11 mouse cellular contexts compared by ENCODE assay signal in the genomic region with DNA sequence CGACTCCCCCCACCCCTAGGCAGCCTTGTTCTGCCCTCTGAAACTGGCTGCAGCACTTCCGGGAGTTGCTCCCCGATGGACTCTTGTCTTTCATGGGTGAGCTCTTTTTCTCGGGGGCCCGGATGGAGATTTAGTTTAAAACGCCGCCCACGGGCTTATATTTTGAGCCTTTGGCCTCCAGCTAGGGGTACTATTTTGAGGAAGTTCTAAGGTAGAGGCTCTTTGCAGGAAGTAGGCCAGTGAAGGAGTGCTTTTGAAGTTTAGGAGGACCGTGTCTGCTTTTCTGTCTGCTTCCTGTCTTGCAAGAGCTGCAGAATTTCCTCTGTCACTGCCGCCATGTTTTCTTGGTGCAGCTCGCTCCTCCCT. TPM values are rescaled to one million over a fixed set of nuclear protein-coding genes. Genes with fewer than 3 reads are reported as not detected.
A peak's percentile ranks its signal among the peaks of the same experiment; 100 is the strongest.
DNase-seq lines count a peak whose midpoint lies in the region; ATAC-seq and TF ChIP-seq lines count a peak whose summit lies in the region.
"Had no signal": no experiment of that assay in that cellular context is flagged by ENCODE, and none has a peak within 500 bp of the region (broad histone marks: within the 10 kb centered on the region; RNA-seq: fewer than 3 reads in every experiment).

No protein-coding gene starts in this region.

- no peaks in the 10 kb centered on the region for H3K36me3 ChIP-seq in forebrain, embryonic 10.5 days (replicated peaks)
- no peaks in the 10 kb centered on the region for H3K36me3 ChIP-seq in forebrain, embryonic 15.5 days
- no peaks in the 10 kb centered on the region for H3K36me3 ChIP-seq in lung, postnatal 0 days (ENCODE audit: insufficient read depth, low read length)
- no peaks in the 10 kb centered on the region for H3K36me3 ChIP-seq in thymus, adult 2 months (ENCODE audit: control insufficient read depth, insufficient read depth, low read length)
- H3K36me3 ChIP-seq: intestine, embryonic 15.5 days; midbrain, embryonic 13.5 days had no signal

- H3K4me1 ChIP-seq in forebrain, embryonic 10.5 days: peaks cover 37% of the 10 kb centered on the region
- H3K4me1 ChIP-seq in forebrain, embryonic 15.5 days: peaks cover 15% of the 10 kb centered on the region
- H3K4me1 ChIP-seq in lung, postnatal 0 days (ENCODE audit: insufficient read depth, low read depth, low read length): peaks cover 7% of the 10 kb centered on the region; the same call in 1 of the 2 replicates
- H3K4me1 ChIP-seq in thymus, adult 2 months (replicated peaks; ENCODE audit: control insufficient read depth, insufficient read depth, low read length): peaks cover 29% of the 10 kb centered on the region

- peak overlapping the region; percentile 62 for H3K27ac ChIP-seq in forebrain, embryonic 10.5 days
- H3K27ac ChIP-seq in forebrain, embryonic 15.5 days (replicated peaks): no peak overlapping the region
- no peak overlapping the region for H3K27ac ChIP-seq in lung, postnatal 0 days (ENCODE audit: low read length)
- H3K27ac ChIP-seq in thymus, adult 2 months (ENCODE audit: control insufficient read depth, insufficient read depth, low read length): peak overlapping the region; percentile 77
- H3K27ac ChIP-seq: intestine, embryonic 15.5 days had no signal

- ATAC-seq in forebrain, embryonic 15.5 days (replicated peaks): no peak
- ATAC-seq in lung, postnatal 0 days: no peak
- peak; percentile 82 for ATAC-seq in inflammation-experienced regulatory T-cells, adult 6 months
- ATAC-seq: intestine, embryonic 15.5 days; midbrain, embryonic 13.5 days had no signal

- TF ChIP-seq CTCF in lung, postnatal 0 days (IDR thresholded peaks at IDR 0.05): no peak
- TF ChIP-seq CTCF in thymus, adult 2 months (IDR thresholded peaks at IDR 0.05; ENCODE audit: borderline replicate concordance, control insufficient read depth, extremely low read depth, insufficient read depth, low read length, poor library complexity): no peak

- no peak for TF ChIP-seq EP300 in lung, postnatal 0 days (IDR thresholded peaks at IDR 0.05)

- H3K4me2 ChIP-seq in forebrain, embryonic 15.5 days (replicated peaks): no peak overlapping the region
- H3K4me2 ChIP-seq in lung, postnatal 0 days (replicated peaks; ENCODE audit: low read depth, low read length): no peak overlapping the region
- H3K4me2 ChIP-seq: intestine, embryonic 15.5 days; midbrain, embryonic 13.5 days had no signal

- no peak overlapping the region for H3K9ac ChIP-seq in forebrain, embryonic 15.5 days (replicated peaks)
- H3K9ac ChIP-seq in lung, postnatal 0 days (replicated peaks; ENCODE audit: low read depth): no peak overlapping the region
- H3K9ac ChIP-seq: intestine, embryonic 15.5 days; midbrain, embryonic 13.5 days had no signal

- TF ChIP-seq POLR2A in thymus, adult 2 months (IDR thresholded peaks at IDR 0.05; ENCODE audit: control insufficient read depth, extremely low read depth, insufficient read depth, low read length, poor library complexity): no peak

- no peaks in the 10 kb centered on the region for H3K9me3 ChIP-seq in forebrain, embryonic 10.5 days
- H3K9me3 ChIP-seq in forebrain, embryonic 15.5 days: no peaks in the 10 kb centered on the region
- no peaks in the 10 kb centered on the region for H3K9me3 ChIP-seq in lung, postnatal 0 days (ENCODE audit: low read length)
- H3K9me3 ChIP-seq: intestine, embryonic 15.5 days; midbrain, embryonic 13.5 days had no signal

- H3K27me3 ChIP-seq in forebrain, embryonic 10.5 days (ENCODE audit: poor library complexity, severe bottlenecking): peaks cover 16% of the 10 kb centered on the region
- no peaks in the 10 kb centered on the region for H3K27me3 ChIP-seq in forebrain, embryonic 15.5 days
- no peaks in the 10 kb centered on the region for H3K27me3 ChIP-seq in lung, postnatal 0 days (replicated peaks; ENCODE audit: insufficient read depth, low read length)
- no peaks in the 10 kb centered on the region for H3K27me3 ChIP-seq in thymus, adult 2 months (ENCODE audit: control insufficient read depth, insufficient read depth, low read length)
- H3K27me3 ChIP-seq: intestine, embryonic 15.5 days; midbrain, embryonic 13.5 days had no signal

- no peak overlapping the region for H3K4me3 ChIP-seq in forebrain, embryonic 10.5 days
- no peak overlapping the region for H3K4me3 ChIP-seq in forebrain, embryonic 15.5 days
- no peak overlapping the region for H3K4me3 ChIP-seq in lung, postnatal 0 days (ENCODE audit: low read depth, low read length)
- no peak overlapping the region for H3K4me3 ChIP-seq in thymus, adult 2 months (ENCODE audit: control insufficient read depth, insufficient read depth, low read length)
- H3K4me3 ChIP-seq: intestine, embryonic 15.5 days; midbrain, embryonic 13.5 days had no signal

- 57% methylated on average over 11 of the region's 11 CpGs for WGBS in forebrain, embryonic 10.5 days
- WGBS in forebrain, embryonic 15.5 days: 49% methylated on average over 11 of the region's 11 CpGs
- 57% methylated on average over 11 of the region's 11 CpGs for WGBS in lung, postnatal 0 days
- WGBS in thymus, adult 2 months: 24% methylated on average over 11 of the region's 11 CpGs

- no peak for DNase-seq in forebrain, embryonic 10.5 days (ENCODE audit: extremely low spot score, low spot score)
- peak; percentile 45 for DNase-seq in lung, postnatal 0 days (ENCODE audit: low spot score)
- DNase-seq in lung, postnatal 36 days: no peak
- DNase-seq in thymus, adult 2 months: peak; percentile 54
- no peak for DNase-seq in frontal cortex, postnatal 36 days (ENCODE audit: low spot score in 2 of 2)
- no peak for DNase-seq in kidney, adult 8-10 months
- DNase-seq: right cerebral cortex, postnatal 4 days had no signal

RNA-seq across cellular contexts. Expression of gene Rassf2, which starts 5.4 kb away (rescaled TPM):
- polyA plus RNA-seq in forebrain, embryonic 10.5 days (2016; fragmentation: Nextera tagmentation; extraction: Ambion mirVana): 23.5 and 24.8 TPM in 2 replicates
- polyA plus RNA-seq in forebrain, embryonic 15.5 days (2015; fragmentation: Nextera tagmentation; extraction: Ambion mirVana): 26.2 and 26.8 TPM in 2 replicates
- 10.0 and 15.2 TPM in 2 replicates for polyA plus RNA-seq in lung, postnatal 0 days (2015; fragmentation: Nextera tagmentation; extraction: Ambion mirVana)
- polyA plus RNA-seq in inflammation-experienced regulatory T-cells, adult 6 months (2017; shearing (Covaris generic)): 10 to 100 TPM; 78.8 to 88.1 (median 87.3) TPM
- 110 and 111 TPM in 2 replicates for polyA plus RNA-seq in thymus, adult 2 months (2012; rRNA removed)

Comparison
In these comparisons a context has a peak if more than half of its experiments do, and no peak if none do; other contexts are left out.
1. DNase-seq: peak in lung, postnatal 0 days (single experiment) and thymus, adult 2 months (single experiment); none in forebrain, embryonic 10.5 days (single experiment), lung, postnatal 36 days (single experiment), frontal cortex, postnatal 36 days (0 of 2) and kidney, adult 8-10 months (0 of 2).
2. H3K27ac ChIP-seq: peak in forebrain, embryonic 10.5 days (single experiment) and thymus, adult 2 months (single experiment); none in forebrain, embryonic 15.5 days (single experiment) and lung, postnatal 0 days (single experiment).